Mouse (Mus musculus) heart, postnatal 10 days (tissue): ENCODE measurements around the gene Ctnnb1. TPM values are rescaled to one million over a fixed set of nuclear protein-coding genes. Genes with fewer than 3 reads are reported as not detected.

Experiments used
- DNase-seq, 2 experiments: peaks; one replicate each; pipeline ENCODE4 v3.0.0; 2021
- intact Hi-C: fragments of 180-260 bp; cut with DNase I; formaldehyde crosslinking; loops from one replicate; pipeline ENCODE4 v1.15.1; 2025
- microRNA-seq, 2 experiments: library from miRNA; unstranded; fragments of <30 nt; microRNA quantifications; one replicate each; pipeline ENCODE4 v1.2.0; 2022
- total RNA-seq, 2 experiments: library from RNA; stranded (reverse); gene quantifications; 2 replicates each; pipeline ENCODE4 v1.2.3; 2021

The Ctnnb1 gene
- total RNA-seq, 2 experiments from 2014 or later, result 624 to 701 TPM

GRCm38 (mm10) chr9:120991801-120992200 lies 62.8 kb downstream of the Ctnnb1 start:
- intact Hi-C loops, result no loop called here
- no peak for DNase-seq

DNA sequence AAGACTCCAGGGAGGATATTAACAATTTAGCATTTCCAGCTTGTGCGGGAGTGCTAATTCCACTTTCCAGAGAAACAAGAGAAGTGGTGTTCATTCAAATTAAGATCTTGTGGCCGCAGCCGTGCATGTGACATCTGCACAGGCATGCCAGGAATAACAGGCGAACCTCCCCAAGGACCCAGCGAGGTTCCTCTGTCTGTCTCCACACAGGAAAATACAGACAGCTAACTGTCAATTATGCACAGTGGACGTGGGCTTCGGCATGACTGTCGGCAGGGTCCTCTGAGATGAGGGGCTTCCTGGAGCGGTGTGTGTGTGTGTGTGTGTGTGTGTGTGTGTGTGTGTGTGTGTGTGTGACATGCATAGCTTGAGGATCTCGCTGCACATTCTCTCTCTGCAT lies 64.0 kb downstream of the Ctnnb1 start:
- no peak for DNase-seq
- intact Hi-C loops, result no loop called here

DNA sequence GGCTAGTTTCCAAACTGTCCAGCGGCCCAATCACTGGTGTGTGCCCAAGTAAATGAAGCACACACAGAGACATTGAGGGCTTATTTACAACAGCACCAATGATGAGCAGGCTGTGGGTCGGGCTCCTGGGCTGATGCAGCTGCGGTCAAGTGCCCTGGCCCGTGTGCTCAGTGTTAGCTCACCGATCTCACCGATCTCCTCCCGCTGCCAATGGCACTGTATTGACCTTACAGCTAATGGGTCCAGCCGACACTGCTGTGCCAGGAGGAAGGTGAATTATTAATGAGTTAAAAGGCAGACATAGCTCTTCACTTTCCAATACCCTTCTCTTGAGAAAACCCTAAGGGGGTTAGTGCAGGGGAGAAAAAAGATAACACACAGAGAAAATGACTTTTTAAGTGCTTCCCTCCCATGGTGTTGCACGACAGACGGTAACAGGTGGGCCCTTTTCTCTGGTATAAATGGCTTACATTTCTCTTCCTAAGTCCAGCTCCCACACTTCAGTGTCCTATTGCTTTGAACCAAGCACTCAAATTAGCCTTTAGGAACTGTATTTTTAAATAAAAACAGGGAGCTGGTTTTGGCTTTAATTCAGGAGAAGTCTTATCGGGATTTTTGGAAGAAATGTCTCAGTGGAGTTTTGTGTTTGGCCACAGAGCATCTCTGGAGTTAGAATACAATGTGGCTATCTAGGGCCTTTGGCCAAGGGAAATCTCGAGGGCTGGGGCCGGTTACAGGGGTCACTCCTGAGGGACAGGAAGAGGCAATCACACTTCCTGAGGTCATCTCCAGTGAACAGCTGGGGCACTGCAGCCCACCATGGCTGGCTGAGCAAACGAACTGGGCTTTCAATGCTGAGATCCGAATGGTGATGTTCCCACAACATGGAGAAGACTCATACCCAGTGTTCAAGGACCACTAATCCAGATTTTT lies 65.5 kb downstream of the Ctnnb1 start:
- intact Hi-C loops, result no loop called here
- DNase-seq, result peak; percentile 42 to 43

- no peak for DNase-seq
- intact Hi-C loops, result no loop called here
These were observed 69.7 kb downstream of the Ctnnb1 start for GRCm38 (mm10) chr9:120998696-120999095.

- no peak for DNase-seq
- intact Hi-C loops, result no loop called here
These were observed 71.8 kb downstream of the Ctnnb1 start for GRCm38 (mm10) chr9:121000641-121001320.

- intact Hi-C loops, result no loop called here
- peak; percentile 36 to 41 for DNase-seq
These were observed 72.9 kb downstream of the Ctnnb1 start for GRCm38 (mm10) chr9:121001681-121002540.

DNA sequence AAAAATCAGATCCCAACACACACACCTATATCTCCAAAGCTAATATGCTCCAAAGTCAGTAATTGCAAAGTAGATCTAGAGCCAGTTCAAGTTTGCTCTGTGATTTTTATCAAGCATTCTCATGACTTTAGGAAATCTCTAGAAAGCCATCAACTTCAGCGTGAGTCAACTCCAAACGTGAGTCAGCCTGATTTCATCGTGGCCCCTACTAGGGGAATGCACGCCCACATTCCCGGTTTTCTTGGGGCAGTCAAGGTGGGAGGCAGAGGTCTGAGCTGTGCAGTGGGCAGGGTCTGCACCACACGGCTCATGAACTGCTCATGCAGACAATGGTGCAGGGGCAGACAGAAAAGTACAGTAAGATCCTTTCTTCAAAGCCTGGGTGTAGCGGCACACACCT lies 76.9 kb downstream of the Ctnnb1 start:
- no peak for DNase-seq
- intact Hi-C loops, result no loop called here

Small RNA genes lying within 50 kb of the gene (microRNA-seq; reads per million reads assigned to microRNA genes)
- gene Mir7090, result 0 reads per million in 2 experiments
